Mouse (Mus musculus): ENCODE data around the gene Tff2. TPM values are rescaled to one million over a fixed set of nuclear protein-coding genes. Genes with fewer than 3 reads are reported as not detected.

Gene Tff2
- total RNA-seq, 2 experiments from 2014 or later: not detected

Other genes starting within 250 kb of the Tff2 start
- not detected for gene Glp1r, start 242.5 kb downstream of the Tff2 start, total RNA-seq (2021)
- gene Umodl1, start 189.6 kb downstream of the Tff2 start, total RNA-seq (2021): not detected
- gene Abcg1, start 86.6 kb downstream of the Tff2 start, total RNA-seq (2021): 1 to 10 TPM; 1.8 to 2.9 TPM
- gene Tff3, start 14.6 kb downstream of the Tff2 start, total RNA-seq (2021): not detected
- not detected for gene Tff1, start 21.0 kb upstream of the Tff2 start, total RNA-seq (2021)
- not detected for gene Tmprss3, start 54.7 kb upstream of the Tff2 start, total RNA-seq (2021)
- gene Ubash3a, start 63.6 kb upstream of the Tff2 start, total RNA-seq (2021): under 1 TPM in 1 of 2 experiments, not detected in 1; 0.19 TPM
- 10 to 100 TPM in 1 of 2 experiments, 1 to 10 TPM in 1; 8.0 to 10.2 TPM for gene Rsph1, start 133.1 kb upstream of the Tff2 start, total RNA-seq (2021)
- gene Slc37a1, start 142.5 kb upstream of the Tff2 start, total RNA-seq (2021): 1 to 10 TPM; 3.0 to 5.2 TPM
- 1 to 10 TPM; 2.4 to 2.8 TPM for gene Pde9a, start 241.9 kb upstream of the Tff2 start, total RNA-seq (2021)

All from gastrocnemius, postnatal 25 days (tissue).